9 mouse cellular contexts compared by ENCODE assay signal in genomic region chr12:68862313-68862990, GRCm38 (mm10).
DNase-seq lines count a peak whose midpoint lies in the region; ATAC-seq lines count a peak whose summit lies in the region.
"Had no signal": no experiment of that assay in that cellular context is flagged by ENCODE, and none has a peak within 500 bp of the region (broad histone marks: within the 10 kb centered on the region; RNA-seq: fewer than 3 reads in every experiment).

No protein-coding gene starts in this region.

- no peak overlapping the region for H3K4me3 ChIP-seq in midbrain, embryonic 13.5 days (replicated peaks)
- H3K4me3 ChIP-seq: limb, embryonic 12.5 days had no signal

- H3K36me3 ChIP-seq in midbrain, embryonic 13.5 days: no peaks in the 10 kb centered on the region
- H3K36me3 ChIP-seq: limb, embryonic 12.5 days had no signal

- H3K4me1 ChIP-seq in midbrain, embryonic 13.5 days (replicated peaks): no peaks in the 10 kb centered on the region
- H3K4me1 ChIP-seq: limb, embryonic 12.5 days had no signal

- DNase-seq in left cerebral cortex, adult 18-20 months (ENCODE audit: low spot score in 2 of 2): peak; percentile 37 to 56
- DNase-seq in left cerebral cortex, adult 8-10 months (ENCODE audit: low spot score in 2 of 2): no peak
- peak; percentile 38 for DNase-seq in R1 (ENCODE audit: low read depth, low spot score)
- peak; percentile 70 for DNase-seq in embryo, embryonic 11 days
- DNase-seq in induced T-regulatory cell, adult 2 months (ENCODE audit: low read depth): peak; percentile 10
- DNase-seq in spleen, postnatal 4 days (ENCODE audit: low spot score in 2 of 2): no peak

- no peaks in the 10 kb centered on the region for H3K9me3 ChIP-seq in midbrain, embryonic 13.5 days
- H3K9me3 ChIP-seq: limb, embryonic 12.5 days had no signal

- 39% methylated on average over 5 of the region's 5 CpGs for WGBS in midbrain, embryonic 13.5 days

- no peak overlapping the region for H3K4me2 ChIP-seq in midbrain, embryonic 13.5 days (replicated peaks)
- H3K4me2 ChIP-seq: limb, embryonic 12.5 days had no signal

- no peak overlapping the region for H3K27ac ChIP-seq in midbrain, embryonic 13.5 days
- H3K27ac ChIP-seq: limb, embryonic 12.5 days had no signal

- no peaks in the 10 kb centered on the region for H3K27me3 ChIP-seq in midbrain, embryonic 13.5 days
- H3K27me3 ChIP-seq: limb, embryonic 12.5 days had no signal

- no peak overlapping the region for H3K9ac ChIP-seq in midbrain, embryonic 13.5 days (replicated peaks)
- H3K9ac ChIP-seq: limb, embryonic 12.5 days had no signal

- ATAC-seq in midbrain, embryonic 13.5 days: peak; percentile 60
- ATAC-seq in inflammation-experienced regulatory T-cells, adult 6 months: no peak

Comparison
In these comparisons a context has a peak if more than half of its experiments do, and no peak if none do; other contexts are left out.
1. DNase-seq: peak in left cerebral cortex, adult 18-20 months (2 of 2), R1 (single experiment), embryo, embryonic 11 days (single experiment) and induced T-regulatory cell, adult 2 months (single experiment); none in left cerebral cortex, adult 8-10 months (0 of 2) and spleen, postnatal 4 days (0 of 2).